Mouse (Mus musculus): ENCODE results near the gene Cenpo. TPM values are rescaled to one million over a fixed set of nuclear protein-coding genes. Genes with fewer than 3 reads are reported as not detected.

Gene Cenpo
- total RNA-seq, 2 experiments from 2014 or later: 3.5 to 4.8 TPM

- no peak for DNase-seq (ENCODE audit: low spot score in 2 of 2)
- intact Hi-C loops (cut with DNase I): no loop called here
Observed at GRCm38 (mm10) chr12:4160322-4160721, 73.8 kb downstream of the Cenpo start.

GRCm38 (mm10) chr12:4158868-4159632, 75.0 kb downstream of the Cenpo start:
- intact Hi-C loops (cut with DNase I): no loop called here
- DNase-seq (ENCODE audit: low spot score in 2 of 2): no peak

GRCm38 (mm10) chr12:4158179-4158578, 75.9 kb downstream of the Cenpo start:
- intact Hi-C loops (cut with DNase I): no loop called here

GRCm38 (mm10) chr12:4157466-4157865, 76.6 kb downstream of the Cenpo start:
- intact Hi-C loops (cut with DNase I): no loop called here

More at GRCm38 (mm10) chr12:4158179-4158578, 75.9 kb downstream of the Cenpo start:
- no peak for DNase-seq (ENCODE audit: low spot score in 2 of 2)

GRCm38 (mm10) chr12:4151969-4152368, 82.1 kb downstream of the Cenpo start:
- intact Hi-C loops (cut with DNase I): no loop called here
- DNase-seq (ENCODE audit: low spot score in 2 of 2): no peak

More at GRCm38 (mm10) chr12:4157466-4157865, 76.6 kb downstream of the Cenpo start:
- DNase-seq (ENCODE audit: low spot score in 2 of 2): no peak

- intact Hi-C loops (cut with DNase I): no loop called here
- DNase-seq (ENCODE audit: low spot score in 2 of 2): no peak
Observed at GRCm38 (mm10) chr12:4150936-4151335, 83.2 kb downstream of the Cenpo start.

Other genes with a start within 250 kb of the Cenpo start
- gene Efr3b, start 195.4 kb downstream of the Cenpo start, total RNA-seq (2021): 10 to 100 TPM; 95.7 to 97.7 TPM
- gene Dnajc27, start 151.7 kb downstream of the Cenpo start, total RNA-seq (2021): 10 to 100 TPM; 80.8 to 82.0 TPM
- gene Adcy3, start 101.2 kb downstream of the Cenpo start, total RNA-seq (2021): 10 to 100 TPM; 54.3 to 57.5 TPM
- 10 to 100 TPM in 1 of 2 experiments, 1 to 10 TPM in 1; 9.2 to 10.3 TPM for gene Ptrhd1, start 267 bp downstream of the Cenpo start, total RNA-seq (2021)
- 10 to 100 TPM; 92.0 to 95.0 TPM for gene Ncoa1, start 242.9 kb upstream of the Cenpo start, total RNA-seq (2021)

All from left cerebral cortex, postnatal 14 days (tissue).